Mouse (Mus musculus) heart, embryonic 10.5 days (tissue): Measurements from ENCODE around the gene Prr29. TPM values are rescaled to one million over a fixed set of nuclear protein-coding genes. Genes with fewer than 3 reads are reported as not detected.
"Not testable (repeated sequence)": the region's sequence is repeated elsewhere in the genome, so short reads cannot be mapped to it uniquely, and the experiment has no call there.

Experiments used
- DNase-seq: peaks from one replicate; pipeline ENCODE4 v3.0.0-alpha.2; 2017; ENCODE audit warnings: low spot score
- H3K27ac ChIP-seq: fragments of 300-500 bp; sonication (generic); 2 replicates; pipeline ENCODE4 v1.5.1; 2016; ENCODE audit warnings: mild to moderate bottlenecking
- H3K27me3 ChIP-seq: fragments of 300-500 bp; sonication (generic); 2 replicates; pipeline ENCODE4 v1.6.1; 2016; ENCODE audit warnings: mild to moderate bottlenecking; ENCODE audit not compliant: poor library complexity, insufficient read depth, severe bottlenecking
- H3K36me3 ChIP-seq: fragments of 300-500 bp; sonication (generic); 2 replicates; pipeline ENCODE4 v1.6.1; 2016; ENCODE audit warnings: mild to moderate bottlenecking, moderate library complexity
- H3K4me1 ChIP-seq: fragments of 300-500 bp; sonication (generic); 2 replicates; pipeline ENCODE4 v1.6.1; 2016; ENCODE audit warnings: mild to moderate bottlenecking
- H3K4me3 ChIP-seq: fragments of 300-500 bp; sonication (generic); 2 replicates; pipeline ENCODE4 v1.5.1; 2016; ENCODE audit warnings: mild to moderate bottlenecking, moderate library complexity
- H3K9me3 ChIP-seq: fragments of 300-500 bp; sonication (generic); 2 replicates; pipeline ENCODE4 v1.6.1; 2016; ENCODE audit warnings: mild to moderate bottlenecking, moderate library complexity
- WGBS: fragments of 180-500 bp; shearing (Covaris S2); methylation state at CpG from one replicate; pipeline ENCODE4 v1.1.7; 2016; 5-methylcytosine and 5-hydroxymethylcytosine counted together
- polyA plus RNA-seq: library from polyadenylated mRNA; unstranded; fragments of >200 nt; fragmentation: Nextera tagmentation; extraction: Ambion mirVana; gene quantifications from 2 replicates; pipeline ENCODE4 v1.2.1, GENCODE M21; 2016

The Prr29 gene
- polyA plus RNA-seq, 1 experiment from 2014 or later: 0.11 TPM

GRCm38 (mm10) chr11:106391546-106392188 lies 26.4 kb downstream of the Prr29 start:
- Histone ChIP-seq H3K27me3 (no peaks in the 10 kb centered on the region), H3K9me3 (no peaks in the 10 kb centered on the region), H3K36me3 (0 out of 2 replicates have a peak, but pooled peaks cover 4% of the 10 kb centered on the region), H3K4me1 (peaks cover 9% of the 10 kb centered on the region; the same call in 1 of the 2 replicates), H3K27ac (no peak overlapping the region), H3K4me3 (no peak overlapping the region)
- DNase-seq: peak; percentile 84
- 32% methylated on average over 6 of the region's 6 CpGs for WGBS

GRCm38 (mm10) chr11:106392597-106393330 lies 27.5 kb downstream of the Prr29 start:
- Histone ChIP-seq H3K27me3 (no peaks in the 10 kb centered on the region), H3K9me3 (no peaks in the 10 kb centered on the region), H3K27ac (no peak overlapping the region), H3K36me3 (peaks cover 5% of the 10 kb centered on the region; the same call in 1 of the 2 replicates), H3K4me3 (no peak overlapping the region), H3K4me1 (peaks cover 9% of the 10 kb centered on the region; the same call in 1 of the 2 replicates)
- no peak for DNase-seq
- 64% methylated on average over 7 of the region's 7 CpGs for WGBS

- Histone ChIP-seq H3K4me3 (no peak overlapping the region), H3K27ac (no peak overlapping the region), H3K4me1 (peaks cover 9% of the 10 kb centered on the region; the same call in 1 of the 2 replicates), H3K36me3 (peaks cover 11% of the 10 kb centered on the region), H3K27me3 (no peaks in the 10 kb centered on the region), H3K9me3 (no peaks in the 10 kb centered on the region)
- DNase-seq: no peak
- WGBS: 66% methylated on average over 4 of the region's 4 CpGs
Observed at GRCm38 (mm10) chr11:106393331-106393616, 28.0 kb downstream of the Prr29 start.

- peaks cover 18% of the 10 kb centered on the region for H3K36me3 ChIP-seq
- H3K27me3 ChIP-seq, H3K27ac ChIP-seq, DNase-seq, H3K9me3 ChIP-seq, H3K4me3 ChIP-seq, H3K4me1 ChIP-seq: not testable (repeated sequence)
- WGBS: 56% methylated on average over 2 of the region's 2 CpGs
Observed at GRCm38 (mm10) chr11:106394055-106394454, 28.8 kb downstream of the Prr29 start.

- Histone ChIP-seq H3K4me3 (no peak overlapping the region), H3K9me3 (no peaks in the 10 kb centered on the region), H3K27ac (no peak overlapping the region), H3K27me3 (no peaks in the 10 kb centered on the region), H3K4me1 (peaks cover 5% of the 10 kb centered on the region; the same call in 1 of the 2 replicates), H3K36me3 (peaks cover 35% of the 10 kb centered on the region)
- WGBS: 79% methylated on average over 3 of the region's 3 CpGs
- DNase-seq: no peak
Observed at GRCm38 (mm10) chr11:106397656-106398055, 32.4 kb downstream of the Prr29 start.

DNA sequence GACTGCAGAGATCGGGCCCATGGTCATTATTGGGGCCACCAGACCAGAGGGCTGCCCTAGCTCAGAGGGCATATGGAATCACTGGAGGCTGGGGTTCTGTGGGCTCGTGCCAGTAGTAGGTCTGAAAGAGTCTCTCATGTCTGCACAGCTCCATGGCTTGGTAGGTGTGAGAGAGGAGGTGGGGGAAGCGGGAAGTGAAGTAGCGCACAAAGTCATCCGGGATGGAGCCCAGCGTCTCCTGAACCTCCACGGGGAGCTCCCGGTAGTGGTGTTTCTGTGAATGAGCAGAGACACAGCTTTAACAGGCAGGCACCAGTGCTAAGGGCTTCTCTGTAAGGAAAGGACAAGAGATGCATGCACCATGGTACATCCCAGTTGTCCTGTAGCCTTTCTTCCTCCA lies 33.2 kb downstream of the Prr29 start:
- Histone ChIP-seq H3K27me3 (no peaks in the 10 kb centered on the region), H3K27ac (no peak overlapping the region), H3K36me3 (peaks cover 43% of the 10 kb centered on the region), H3K4me1 (0 out of 2 replicates have a peak, but pooled peaks cover under 1% of the 10 kb centered on the region), H3K9me3 (no peaks in the 10 kb centered on the region), H3K4me3 (no peak overlapping the region)
- DNase-seq: no peak
- WGBS: 93% methylated on average over 8 of the region's 8 CpGs

GRCm38 (mm10) chr11:106410011-106410410 lies 44.7 kb downstream of the Prr29 start:
- Histone ChIP-seq H3K4me1 (peaks cover 8% of the 10 kb centered on the region; the same call in 1 of the 2 replicates), H3K9me3 (no peaks in the 10 kb centered on the region), H3K36me3 (peaks cover 53% of the 10 kb centered on the region), H3K27ac (0 out of 2 replicates have a peak overlapping the region, but pooled peaks have one; percentile 10), H3K27me3 (no peaks in the 10 kb centered on the region), H3K4me3 (no peak overlapping the region)
- no peak for DNase-seq
- WGBS: 71% methylated on average over 4 of the region's 4 CpGs

GRCm38 (mm10) chr11:106410507-106410906 lies 45.2 kb downstream of the Prr29 start:
- DNase-seq: no peak
- Histone ChIP-seq H3K9me3 (no peaks in the 10 kb centered on the region), H3K4me1 (peaks cover 8% of the 10 kb centered on the region; the same call in 1 of the 2 replicates), H3K27me3 (no peaks in the 10 kb centered on the region), H3K4me3 (no peak overlapping the region), H3K27ac (no peak overlapping the region), H3K36me3 (peaks cover 51% of the 10 kb centered on the region)
- 89% methylated on average over 3 of the region's 3 CpGs for WGBS

DNA sequence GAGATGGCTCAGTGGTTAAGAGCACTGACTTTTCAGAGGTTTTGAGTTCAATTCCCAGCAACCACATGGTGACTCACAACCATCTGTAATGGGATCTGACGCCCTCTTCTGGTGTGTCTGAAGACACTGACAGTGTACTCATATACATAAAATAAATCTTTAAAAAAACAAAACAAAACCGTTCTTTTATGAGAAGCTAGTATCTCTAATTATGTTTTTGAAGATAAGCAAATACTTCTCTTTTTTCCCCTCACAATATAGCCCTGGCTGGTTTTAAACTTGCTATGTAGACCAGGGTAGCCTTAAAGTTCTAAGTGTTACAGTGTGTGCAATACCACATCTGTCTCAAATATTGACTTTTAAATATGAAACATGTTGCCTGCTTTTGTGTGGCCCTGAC lies 45.9 kb downstream of the Prr29 start:
- no peak overlapping the region for H3K27ac ChIP-seq
- peaks cover 45% of the 10 kb centered on the region for H3K36me3 ChIP-seq
- DNase-seq: no peak
- WGBS: 75% methylated on average over 2 of the region's 2 CpGs
- peaks cover 12% of the 10 kb centered on the region; the same call in 1 of the 2 replicates for H3K4me1 ChIP-seq
- H3K27me3 ChIP-seq: no peaks in the 10 kb centered on the region
- no peaks in the 10 kb centered on the region for H3K9me3 ChIP-seq
- no peak overlapping the region for H3K4me3 ChIP-seq

DNA sequence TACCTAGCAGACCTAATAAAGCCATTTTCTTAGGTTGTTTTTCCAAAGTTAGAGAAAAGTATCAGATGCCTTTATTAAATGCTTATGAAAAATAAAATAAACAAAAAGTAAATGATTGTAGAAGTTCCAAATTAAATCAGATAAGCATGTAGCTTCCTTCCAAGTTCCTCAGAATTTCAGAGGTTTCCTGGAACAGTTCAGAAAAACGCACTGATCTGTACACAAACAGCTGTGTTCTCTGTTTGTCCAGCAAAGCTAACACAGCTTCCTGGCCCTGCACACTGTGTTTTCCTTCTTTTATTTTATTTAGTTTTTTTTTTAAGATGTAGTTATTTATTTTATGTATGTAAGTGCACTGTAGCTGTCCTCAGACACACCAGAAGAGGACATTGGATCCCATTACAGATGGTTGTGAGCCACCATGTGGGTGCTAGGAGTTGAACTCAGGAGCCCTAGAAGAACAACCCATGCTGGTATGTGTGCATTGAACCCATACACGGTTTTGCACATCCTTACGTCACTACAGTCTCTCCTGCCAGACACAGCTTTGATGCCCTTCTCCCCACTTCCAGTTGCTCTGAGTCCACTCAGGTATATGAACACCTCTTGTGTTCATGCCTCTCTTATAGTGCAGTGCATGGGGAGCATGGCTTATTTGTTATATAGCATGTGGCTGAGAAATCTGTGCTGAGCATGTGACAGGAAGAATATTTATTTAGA lies 47.5 kb downstream of the Prr29 start:
- 89% methylated on average over 3 of the region's 3 CpGs for WGBS
- DNase-seq: no peak
- H3K27ac ChIP-seq: no peak overlapping the region
- H3K36me3 ChIP-seq: peaks cover 32% of the 10 kb centered on the region
- H3K4me1 ChIP-seq: peaks cover 18% of the 10 kb centered on the region
- no peak overlapping the region for H3K4me3 ChIP-seq
- no peaks in the 10 kb centered on the region for H3K9me3 ChIP-seq
- H3K27me3 ChIP-seq: no peaks in the 10 kb centered on the region

- Histone ChIP-seq H3K9me3 (no peaks in the 10 kb centered on the region), H3K4me3 (no peak overlapping the region), H3K4me1 (peaks cover 11% of the 10 kb centered on the region), H3K27me3 (no peaks in the 10 kb centered on the region), H3K27ac (no peak overlapping the region), H3K36me3 (peaks cover 23% of the 10 kb centered on the region)
- 61% methylated on average over 3 of the region's 3 CpGs for WGBS
- no peak for DNase-seq
Observed at GRCm38 (mm10) chr11:106416331-106416730, 51.1 kb downstream of the Prr29 start.

GRCm38 (mm10) chr11:106417860-106418259 lies 52.6 kb downstream of the Prr29 start:
- no peak overlapping the region for H3K27ac ChIP-seq
- DNase-seq: no peak
- H3K4me1 ChIP-seq: peaks cover 11% of the 10 kb centered on the region
- no peaks in the 10 kb centered on the region for H3K27me3 ChIP-seq
- WGBS: 75% methylated on average over 2 of the region's 2 CpGs
- H3K9me3 ChIP-seq: no peaks in the 10 kb centered on the region
- H3K36me3 ChIP-seq: peaks cover 22% of the 10 kb centered on the region
- no peak overlapping the region for H3K4me3 ChIP-seq
